Mouse (Mus musculus): Measurements from ENCODE around the gene Nop16. TPM values are rescaled to one million over a fixed set of nuclear protein-coding genes. Genes with fewer than 3 reads are reported as not detected.
"Not testable (repeated sequence)": the region's sequence is repeated elsewhere in the genome, so short reads cannot be mapped to it uniquely, and the experiment has no call there.

The Nop16 gene
- polyA plus RNA-seq, 1 experiment = 16.1 TPM

DNA sequence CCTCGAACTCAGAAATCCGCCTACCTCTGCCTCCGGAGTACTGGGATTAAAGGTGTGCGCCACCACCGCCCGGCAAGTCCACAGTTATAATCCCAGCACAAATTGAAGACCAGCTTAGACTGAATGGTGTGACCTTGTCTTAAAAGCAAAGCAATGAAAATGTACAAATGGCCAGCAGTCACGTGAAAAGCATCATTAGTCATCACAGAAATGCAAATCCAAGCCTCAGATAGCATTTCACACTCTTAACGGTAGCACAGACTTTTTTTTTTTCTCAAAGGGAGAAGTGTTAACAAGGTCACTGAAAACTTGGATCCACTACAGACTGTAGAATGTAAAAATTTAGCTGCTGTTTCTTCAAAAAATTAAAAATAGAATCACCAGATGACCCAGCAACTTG, 26.4 kb upstream of the Nop16 start:
- H3K27ac ChIP-seq (ENCODE audit: control insufficient read depth, insufficient read depth, low read depth, low read length, poor library complexity) = no peak overlapping the region
- H3K4me3 ChIP-seq (replicated peaks; ENCODE audit: control insufficient read depth, low read depth, low read length) = no peak overlapping the region
- H3K4me1 ChIP-seq (ENCODE audit: control insufficient read depth, insufficient read depth, low read length) = no peaks in the 10 kb centered on the region; the same call in 1 of the 2 replicates
- TF ChIP-seq POLR2A (IDR thresholded peaks at IDR 0.05; ENCODE audit: borderline replicate concordance, control insufficient read depth, low read depth, low read length) (no peak), CTCF (IDR thresholded peaks at IDR 0.05; ENCODE audit: control insufficient read depth, insufficient read depth, low read length) (no peak)
- 82% methylated on average over 8 of the region's 8 CpGs for WGBS

- H3K27ac ChIP-seq (ENCODE audit: control insufficient read depth, insufficient read depth, low read depth, low read length, poor library complexity); H3K4me3 ChIP-seq (replicated peaks; ENCODE audit: control insufficient read depth, low read depth, low read length); H3K4me1 ChIP-seq (ENCODE audit: control insufficient read depth, insufficient read depth, low read length): not testable (repeated sequence)
- WGBS = 73% methylated on average over 8 of the region's 8 CpGs
These were observed 23.3 kb upstream of the Nop16 start for GRCm38 (mm10) chr13:54613141-54613540.

- no peak for TF ChIP-seq CTCF (IDR thresholded peaks at IDR 0.05; ENCODE audit: control insufficient read depth, insufficient read depth, low read length)
- TF ChIP-seq POLR2A (IDR thresholded peaks at IDR 0.05; ENCODE audit: borderline replicate concordance, control insufficient read depth, low read depth, low read length) = peak; percentile 25; the same call in 1 of the 2 replicates
- peak within 1 kb of the TSS; percentile 79 for H3K4me3 ChIP-seq (replicated peaks; ENCODE audit: control insufficient read depth, low read depth, low read length)
- under 1% methylated on average over 65 of the region's 66 CpGs for WGBS
- no peaks in the 10 kb centered on the region for H3K4me1 ChIP-seq (ENCODE audit: control insufficient read depth, insufficient read depth, low read length)
- H3K27ac ChIP-seq (ENCODE audit: control insufficient read depth, insufficient read depth, low read depth, low read length, poor library complexity) = peak within 1 kb of the TSS; percentile 54
These were observed 21.3 kb upstream of the Nop16 start, which contains the start of gene Cltb for GRCm38 (mm10) chr13:54610972-54611754. Gene Cltb, minus strand, starts transcription at chr13:54611344.

DNA sequence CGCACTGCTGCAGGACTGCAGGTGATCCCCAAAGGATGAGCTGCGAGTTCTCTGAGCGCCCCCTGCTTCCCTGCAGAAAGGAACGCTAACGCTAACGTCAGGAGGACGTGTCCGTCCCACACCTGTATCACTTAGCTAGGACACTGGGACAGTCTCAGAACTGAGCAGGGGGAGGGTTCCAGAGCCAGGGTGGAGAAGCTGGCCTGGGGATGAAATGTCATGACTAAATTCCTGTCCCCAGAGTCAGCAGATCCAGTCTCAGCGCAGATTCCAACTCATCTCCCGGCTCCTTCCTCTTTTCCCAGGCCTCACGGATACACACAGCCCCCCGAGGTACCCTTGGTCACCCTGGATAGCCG, 20.7 kb upstream of the Nop16 start:
- H3K4me1 ChIP-seq (ENCODE audit: control insufficient read depth, insufficient read depth, low read length) = no peaks in the 10 kb centered on the region
- peak overlapping the region; percentile 79 for H3K4me3 ChIP-seq (replicated peaks; ENCODE audit: control insufficient read depth, low read depth, low read length)
- H3K27ac ChIP-seq (ENCODE audit: control insufficient read depth, insufficient read depth, low read depth, low read length, poor library complexity) = peak overlapping the region; percentile 48
- TF ChIP-seq CTCF (IDR thresholded peaks at IDR 0.05; ENCODE audit: control insufficient read depth, insufficient read depth, low read length) (no peak), POLR2A (IDR thresholded peaks at IDR 0.05; ENCODE audit: borderline replicate concordance, control insufficient read depth, low read depth, low read length) (no peak)
- WGBS = 18% methylated on average over 13 of the region's 13 CpGs

- H3K27ac ChIP-seq (ENCODE audit: control insufficient read depth, insufficient read depth, low read depth, low read length, poor library complexity) = no peak overlapping the region
- WGBS = 70% methylated on average over 1 of the region's 1 CpGs
- H3K4me1 ChIP-seq (ENCODE audit: control insufficient read depth, insufficient read depth, low read length) = no peaks in the 10 kb centered on the region
- no peak overlapping the region for H3K4me3 ChIP-seq (replicated peaks; ENCODE audit: control insufficient read depth, low read depth, low read length)
- TF ChIP-seq CTCF (IDR thresholded peaks at IDR 0.05; ENCODE audit: control insufficient read depth, insufficient read depth, low read length) (no peak), POLR2A (IDR thresholded peaks at IDR 0.05; ENCODE audit: borderline replicate concordance, control insufficient read depth, low read depth, low read length) (no peak)
These were observed 19.4 kb upstream of the Nop16 start for GRCm38 (mm10) chr13:54609301-54609700.

GRCm38 (mm10) chr13:54608666-54609065, 18.8 kb upstream of the Nop16 start:
- H3K4me3 ChIP-seq (replicated peaks; ENCODE audit: control insufficient read depth, low read depth, low read length) = no peak overlapping the region
- no peaks in the 10 kb centered on the region for H3K4me1 ChIP-seq (ENCODE audit: control insufficient read depth, insufficient read depth, low read length)
- no peak for TF ChIP-seq CTCF (IDR thresholded peaks at IDR 0.05; ENCODE audit: control insufficient read depth, insufficient read depth, low read length)
- TF ChIP-seq POLR2A (IDR thresholded peaks at IDR 0.05; ENCODE audit: borderline replicate concordance, control insufficient read depth, low read depth, low read length) = no peak
- no peak overlapping the region for H3K27ac ChIP-seq (ENCODE audit: control insufficient read depth, insufficient read depth, low read depth, low read length, poor library complexity)
- 86% methylated on average over 8 of the region's 8 CpGs for WGBS

- Histone ChIP-seq H3K4me1 (ENCODE audit: control insufficient read depth, insufficient read depth, low read length) (no peaks in the 10 kb centered on the region), H3K27ac (ENCODE audit: control insufficient read depth, insufficient read depth, low read depth, low read length, poor library complexity) (no peak overlapping the region), H3K4me3 (replicated peaks; ENCODE audit: control insufficient read depth, low read depth, low read length) (no peak overlapping the region)
- 76% methylated on average over 3 of the region's 3 CpGs for WGBS
- TF ChIP-seq POLR2A (IDR thresholded peaks at IDR 0.05; ENCODE audit: borderline replicate concordance, control insufficient read depth, low read depth, low read length) = no peak
- TF ChIP-seq CTCF (IDR thresholded peaks at IDR 0.05; ENCODE audit: control insufficient read depth, insufficient read depth, low read length) = no peak
These were observed 18.1 kb upstream of the Nop16 start for GRCm38 (mm10) chr13:54608002-54608401.

DNA sequence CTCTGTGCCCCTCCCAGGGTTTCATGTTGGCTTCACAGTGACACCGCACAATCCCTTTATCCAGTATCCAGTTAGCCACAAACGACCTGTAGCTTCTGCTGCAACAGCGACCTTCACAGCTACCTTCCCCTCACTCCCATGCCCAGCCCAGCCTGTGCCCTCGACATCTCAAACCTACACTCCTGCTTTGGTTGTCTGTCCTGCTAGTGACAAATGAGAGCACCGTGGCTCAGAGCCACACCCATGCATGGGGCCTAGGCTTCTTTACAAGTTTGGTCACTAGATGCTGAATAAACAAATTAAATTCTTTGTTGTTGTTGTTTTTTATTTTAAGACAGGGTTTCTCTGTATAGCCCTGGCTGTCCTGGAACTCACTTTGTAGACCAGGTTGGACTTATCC, 17.3 kb upstream of the Nop16 start:
- no peak for TF ChIP-seq CTCF (IDR thresholded peaks at IDR 0.05; ENCODE audit: control insufficient read depth, insufficient read depth, low read length)
- no peak for TF ChIP-seq POLR2A (IDR thresholded peaks at IDR 0.05; ENCODE audit: borderline replicate concordance, control insufficient read depth, low read depth, low read length)
- WGBS = 80% methylated on average over 5 of the region's 5 CpGs
- Histone ChIP-seq H3K27ac (ENCODE audit: control insufficient read depth, insufficient read depth, low read depth, low read length, poor library complexity) (no peak overlapping the region), H3K4me3 (replicated peaks; ENCODE audit: control insufficient read depth, low read depth, low read length) (no peak overlapping the region), H3K4me1 (ENCODE audit: control insufficient read depth, insufficient read depth, low read length) (no peaks in the 10 kb centered on the region)

DNA sequence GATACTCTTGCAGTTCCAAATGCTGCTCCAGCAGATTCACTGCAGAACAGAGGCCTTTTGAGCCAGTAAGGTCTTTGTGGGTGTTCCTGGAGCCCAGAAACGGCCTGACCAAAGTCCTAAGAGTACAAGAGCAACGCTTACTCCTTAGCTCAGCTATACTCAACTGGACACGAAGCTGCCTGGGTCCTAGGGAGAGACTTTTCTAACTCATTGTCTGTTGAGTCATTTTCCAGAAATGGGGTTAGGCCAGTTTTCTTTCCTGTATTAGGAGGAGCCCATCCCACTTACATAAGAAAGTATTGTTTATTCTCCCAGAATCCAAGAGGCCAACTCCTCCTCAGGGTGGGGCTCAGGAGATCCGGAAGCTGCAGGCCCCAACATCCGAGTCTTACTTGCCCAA, 15.5 kb upstream of the Nop16 start:
- no peaks in the 10 kb centered on the region for H3K4me1 ChIP-seq (ENCODE audit: control insufficient read depth, insufficient read depth, low read length)
- TF ChIP-seq CTCF (IDR thresholded peaks at IDR 0.05; ENCODE audit: control insufficient read depth, insufficient read depth, low read length) (no peak), POLR2A (IDR thresholded peaks at IDR 0.05; ENCODE audit: borderline replicate concordance, control insufficient read depth, low read depth, low read length) (no peak)
- WGBS = 79% methylated on average over 5 of the region's 5 CpGs
- no peak overlapping the region for H3K4me3 ChIP-seq (replicated peaks; ENCODE audit: control insufficient read depth, low read depth, low read length)
- no peak overlapping the region for H3K27ac ChIP-seq (ENCODE audit: control insufficient read depth, insufficient read depth, low read depth, low read length, poor library complexity)

Data from bone marrow, adult 2 months (tissue).